Mouse (Mus musculus) ES-Bruce4 (cell line): ENCODE results near the gene Cish.

Source experiments
- CTCF ChIP-seq: IDR thresholded peaks from one replicate; pipeline ENCODE4 v1.8.1; 2011; ENCODE audit warnings: low read depth, low read length
- EP300 ChIP-seq: IDR thresholded peaks from 2 replicates; pipeline ENCODE4 v1.6.1; 2011; ENCODE audit warnings: low read depth, low read length; ENCODE audit not compliant: insufficient read depth

GRCm38 (mm10) chr9:107340267-107340859 is 44.5 kb downstream of the Cish start, which contains the start of gene 6430571L13Rik:
- TF ChIP-seq CTCF (no peak), EP300 (no peak)
